Mouse (Mus musculus) limb, embryonic 15.5 days (tissue): Measurements from ENCODE around the gene Brca2. TPM values are rescaled to one million over a fixed set of nuclear protein-coding genes. Genes with fewer than 3 reads are reported as not detected.

Experiments used
- ATAC-seq: fragments of 200-750 bp; cut with Nextera tagmentation; 2 replicates; pipeline ENCODE4 v1.8.0; 2017; ENCODE audit warnings: low read depth, moderate TSS enrichment; ENCODE audit not compliant: insufficient number of reproducible peaks, low FRiP score, low TSS enrichment
- H3K27ac ChIP-seq: fragments of 300-500 bp; sonication (generic); 2 replicates; pipeline ENCODE4 v1.5.1; 2015; ENCODE audit warnings: moderate library complexity, mild to moderate bottlenecking, inconsistent platforms
- H3K27me3 ChIP-seq: fragments of 300-500 bp; sonication (generic); 2 replicates; pipeline ENCODE4 v1.6.1; 2015; ENCODE audit warnings: inconsistent platforms
- H3K36me3 ChIP-seq: fragments of 300-500 bp; sonication (generic); 2 replicates; pipeline ENCODE4 v1.6.1; 2015; ENCODE audit warnings: inconsistent platforms
- H3K4me1 ChIP-seq: fragments of 300-500 bp; sonication (generic); 2 replicates; pipeline ENCODE4 v1.6.1; 2015; ENCODE audit warnings: inconsistent platforms
- H3K4me2 ChIP-seq: fragments of 300-500 bp; sonication (generic); 2 replicates; pipeline ENCODE4 v1.6.1; 2015; ENCODE audit warnings: mild to moderate bottlenecking, inconsistent platforms
- H3K4me3 ChIP-seq: fragments of 300-500 bp; sonication (generic); 2 replicates; pipeline ENCODE4 v1.5.1; 2015; ENCODE audit warnings: mild to moderate bottlenecking, inconsistent platforms
- H3K9ac ChIP-seq: fragments of 300-500 bp; sonication (generic); 2 replicates; pipeline ENCODE4 v1.6.1; 2015; ENCODE audit warnings: inconsistent platforms
- H3K9me3 ChIP-seq: fragments of 300-500 bp; sonication (generic); 2 replicates; pipeline ENCODE4 v1.6.1; 2016; ENCODE audit warnings: inconsistent platforms
- WGBS: fragments of 180-500 bp; shearing (Covaris S2); methylation state at CpG from one replicate; pipeline ENCODE4 v1.1.7; 2015; 5-methylcytosine and 5-hydroxymethylcytosine counted together
- polyA plus RNA-seq: library from polyadenylated mRNA; unstranded; fragments of >200 nt; fragmentation: Nextera tagmentation; extraction: Ambion mirVana; gene quantifications from 2 replicates; pipeline ENCODE4 v1.2.1, GENCODE M21; 2015

Brca2 gene
- polyA plus RNA-seq, 1 experiment from 2014 or later: 19.3 TPM

DNA sequence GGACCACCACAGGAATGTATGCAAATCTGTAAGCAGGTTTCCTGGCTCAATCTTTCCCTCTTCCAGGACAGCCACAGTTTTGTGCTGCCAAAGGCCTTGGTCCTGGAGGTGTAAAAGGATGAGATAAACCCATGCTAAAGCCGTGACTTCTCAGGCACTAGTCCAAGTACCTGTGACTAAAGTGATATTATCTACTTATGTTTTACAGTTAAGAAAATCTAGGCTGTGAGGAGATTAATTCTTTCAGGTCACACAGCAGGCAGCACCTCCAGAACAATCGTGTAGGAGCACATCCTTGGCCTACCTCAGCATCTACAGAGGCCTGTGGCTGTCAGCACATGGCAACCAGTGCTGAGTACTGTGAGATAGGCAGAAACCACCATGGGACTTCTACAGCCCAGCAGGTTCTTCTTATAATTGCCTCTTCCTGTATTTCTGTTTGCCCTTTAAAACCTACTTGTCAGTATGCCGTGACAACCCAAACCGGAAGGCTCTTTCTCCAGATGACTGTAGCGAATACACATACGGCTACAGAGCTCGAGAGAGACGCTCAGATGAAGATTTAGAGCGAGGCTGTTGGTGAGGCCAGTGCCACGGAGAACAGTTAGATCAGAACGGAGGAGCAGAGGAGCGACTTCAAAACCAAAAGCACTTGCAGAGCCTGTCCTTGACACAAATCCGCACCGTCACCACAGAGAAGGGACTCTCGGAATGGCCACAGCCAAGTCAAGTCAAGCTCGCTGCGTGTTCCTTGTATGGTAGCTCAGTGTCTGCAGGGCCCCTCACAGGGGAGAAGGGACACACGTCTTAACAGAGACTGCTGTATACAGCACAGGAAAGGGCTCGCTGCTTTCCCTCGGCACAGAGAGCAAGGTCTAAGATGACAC is 78.4 kb downstream of the Brca2 start:
- no peaks in the 10 kb centered on the region for H3K36me3 ChIP-seq
- no peak overlapping the region for H3K9ac ChIP-seq
- H3K4me1 ChIP-seq: 0 out of 2 replicates have a peak, but pooled peaks cover 5% of the 10 kb centered on the region
- H3K27ac ChIP-seq: no peak overlapping the region
- 75% methylated on average over 20 of the region's 20 CpGs for WGBS
- no peak overlapping the region for H3K4me2 ChIP-seq
- no peak for ATAC-seq
- no peaks in the 10 kb centered on the region for H3K9me3 ChIP-seq
- no peaks in the 10 kb centered on the region for H3K27me3 ChIP-seq
- no peak overlapping the region for H3K4me3 ChIP-seq

DNA sequence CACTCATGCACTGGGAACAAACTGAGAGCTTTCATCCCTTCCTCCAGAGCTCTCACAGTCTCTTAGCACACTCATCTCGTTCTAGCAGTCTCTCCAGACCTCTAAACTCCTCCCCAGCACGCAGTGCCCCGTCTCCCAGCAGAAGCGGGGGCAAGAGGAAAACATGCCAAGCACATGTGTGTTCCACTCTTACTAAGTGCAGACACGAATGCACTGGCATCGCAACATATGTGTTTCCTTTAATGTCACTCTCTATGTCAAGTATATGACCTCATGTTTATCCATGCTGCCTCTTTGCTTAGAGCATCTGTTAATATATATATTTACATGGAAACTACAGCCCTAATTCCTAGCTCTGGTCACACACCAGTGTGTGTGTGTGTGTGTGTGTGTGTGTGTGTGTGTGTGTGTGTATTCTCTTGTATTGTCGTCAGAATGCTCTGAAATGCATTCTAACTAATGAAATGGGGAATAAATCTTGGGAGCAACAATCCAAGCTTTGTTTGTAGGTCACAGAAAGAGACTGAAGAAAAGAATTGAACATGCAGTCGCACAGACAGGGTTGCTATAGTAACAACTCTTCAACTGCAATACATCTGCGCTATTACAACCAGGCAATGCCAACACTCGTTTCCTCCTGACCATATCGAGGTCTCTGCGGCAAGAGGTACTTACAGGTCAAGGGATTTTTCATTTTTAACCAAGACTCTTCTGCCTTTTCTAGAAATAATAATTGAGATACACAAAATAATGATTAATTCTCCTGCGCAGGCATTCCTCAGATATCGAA is 79.2 kb downstream of the Brca2 start:
- Histone ChIP-seq H3K36me3 (no peaks in the 10 kb centered on the region), H3K27ac (no peak overlapping the region), H3K27me3 (no peaks in the 10 kb centered on the region), H3K4me3 (no peak overlapping the region), H3K4me1 (0 out of 2 replicates have a peak, but pooled peaks cover 5% of the 10 kb centered on the region), H3K4me2 (no peak overlapping the region), H3K9me3 (no peaks in the 10 kb centered on the region), H3K9ac (no peak overlapping the region)
- ATAC-seq: no peak
- WGBS: 81% methylated on average over 14 of the region's 14 CpGs

DNA sequence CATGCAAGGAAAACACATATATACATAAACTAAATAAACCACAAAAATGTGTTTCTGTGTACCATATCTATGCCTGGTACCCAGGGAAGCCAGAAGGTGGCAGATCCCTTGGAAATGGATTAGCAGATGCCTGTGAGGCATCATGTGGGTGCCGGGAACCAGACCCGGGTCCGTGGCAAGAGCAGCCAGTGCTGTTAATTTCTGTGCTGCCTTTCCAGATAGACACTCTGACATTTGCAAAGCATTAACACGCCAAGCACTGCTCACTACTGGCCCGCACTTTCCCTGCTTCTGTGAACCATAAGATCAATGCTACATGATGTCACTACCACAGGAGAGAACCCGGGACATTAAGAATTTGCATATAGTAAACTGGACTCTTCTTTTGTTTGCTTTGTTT is 83.7 kb downstream of the Brca2 start:
- ATAC-seq: no peak
- H3K36me3 ChIP-seq: no peaks in the 10 kb centered on the region
- H3K27ac ChIP-seq: no peak overlapping the region
- no peaks in the 10 kb centered on the region for H3K27me3 ChIP-seq
- no peak overlapping the region for H3K9ac ChIP-seq
- H3K4me1 ChIP-seq: no peaks in the 10 kb centered on the region
- no peaks in the 10 kb centered on the region for H3K9me3 ChIP-seq
- no peak overlapping the region for H3K4me2 ChIP-seq
- no peak overlapping the region for H3K4me3 ChIP-seq
- whole genome bisulfite sequencing: 97% methylated on average over 6 of the region's 6 CpGs

DNA sequence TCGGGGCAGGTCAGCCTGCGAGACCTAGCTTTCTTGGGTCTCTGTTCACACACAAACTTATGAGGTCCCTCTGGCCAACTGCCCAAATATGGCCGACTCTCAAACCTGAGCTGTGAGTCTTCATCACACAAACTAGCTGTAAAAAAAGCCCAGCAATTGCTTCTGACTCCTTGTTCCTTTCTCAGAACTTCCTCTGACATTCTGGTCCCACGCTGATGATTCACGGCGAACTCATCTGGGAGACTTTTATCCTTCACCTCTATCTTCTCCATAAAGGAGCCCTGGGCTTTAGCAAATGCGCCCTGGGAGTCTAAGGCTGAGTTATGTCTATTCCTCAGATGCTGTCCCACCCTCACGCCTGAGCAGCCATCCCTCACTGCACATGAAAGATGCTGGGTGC is 85.2 kb downstream of the Brca2 start:
- ATAC-seq: no peak
- no peak overlapping the region for H3K27ac ChIP-seq
- H3K4me1 ChIP-seq: no peaks in the 10 kb centered on the region
- H3K9me3 ChIP-seq: no peaks in the 10 kb centered on the region
- no peak overlapping the region for H3K4me2 ChIP-seq
- no peak overlapping the region for H3K9ac ChIP-seq
- WGBS: 89% methylated on average over 8 of the region's 8 CpGs
- no peaks in the 10 kb centered on the region for H3K36me3 ChIP-seq
- H3K27me3 ChIP-seq: no peaks in the 10 kb centered on the region
- no peak overlapping the region for H3K4me3 ChIP-seq

DNA sequence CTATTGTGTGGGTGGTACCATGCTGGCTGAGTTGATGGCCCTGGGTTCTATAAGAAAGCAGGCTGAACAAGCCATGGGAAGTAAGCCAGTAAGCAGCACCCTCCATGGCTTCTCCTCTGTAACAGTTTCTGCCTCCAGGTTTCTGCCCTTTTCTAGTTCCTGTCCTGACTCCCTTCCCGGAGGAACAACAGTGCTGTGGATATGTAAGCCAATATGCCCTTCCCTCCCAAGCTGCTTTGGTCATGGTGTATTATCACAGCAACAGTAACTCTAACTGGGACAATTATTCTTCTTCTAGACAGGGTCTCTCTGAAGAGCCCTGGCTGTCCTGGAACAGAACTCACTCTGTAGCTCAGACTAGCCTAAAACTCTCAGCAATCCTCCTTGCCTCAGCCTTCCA is 88.7 kb downstream of the Brca2 start:
- Histone ChIP-seq H3K9me3 (no peaks in the 10 kb centered on the region), H3K27ac (no peak overlapping the region), H3K27me3 (no peaks in the 10 kb centered on the region), H3K4me2 (no peak overlapping the region), H3K4me3 (no peak overlapping the region), H3K36me3 (no peaks in the 10 kb centered on the region), H3K4me1 (no peaks in the 10 kb centered on the region), H3K9ac (no peak overlapping the region)
- 81% methylated on average over 1 of the region's 1 CpGs for WGBS
- no peak for ATAC-seq

DNA sequence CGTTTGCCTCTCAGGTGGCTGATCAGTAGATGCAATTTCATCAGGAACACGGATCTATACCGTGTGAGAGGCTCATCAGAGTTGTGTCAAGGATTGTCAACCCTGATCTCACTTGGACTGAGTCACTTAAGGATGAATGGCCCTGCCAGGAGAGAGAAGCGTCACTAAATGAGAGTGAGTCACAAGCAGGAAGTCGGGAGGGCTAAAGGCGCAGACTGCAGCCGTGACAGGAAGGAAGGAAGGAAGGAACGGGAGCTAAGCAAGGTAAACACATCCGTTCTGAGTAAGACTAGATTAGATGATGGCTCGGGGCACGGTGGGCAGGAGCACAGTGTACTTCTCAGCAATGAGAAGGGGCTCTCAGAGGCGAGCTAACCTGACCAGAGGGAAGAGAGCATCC is 89.3 kb downstream of the Brca2 start:
- Histone ChIP-seq H3K9me3 (no peaks in the 10 kb centered on the region), H3K9ac (no peak overlapping the region)
- WGBS: 55% methylated on average over 12 of the region's 12 CpGs

DNA sequence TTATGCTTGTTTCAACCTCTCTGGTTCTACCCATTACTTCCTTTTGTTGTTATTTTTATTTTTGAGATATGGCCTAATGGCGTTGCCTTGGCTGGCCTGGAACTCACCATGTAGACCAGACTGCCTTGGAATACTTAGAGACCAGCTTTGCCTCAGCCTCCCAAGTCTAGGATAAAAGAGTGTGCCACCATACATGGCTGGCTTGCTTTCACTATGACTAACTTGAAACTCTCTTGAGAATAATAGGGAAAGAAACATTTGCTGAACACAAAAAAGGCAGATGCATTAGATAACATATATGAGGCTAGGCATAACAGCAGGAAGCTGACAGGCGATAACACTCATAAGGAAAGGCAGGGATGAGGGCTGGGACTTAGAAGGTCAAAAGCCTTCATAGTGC is 91.6 kb downstream of the Brca2 start:
- ATAC-seq: no peak

More for the DNA sequence above, 89.3 kb downstream of the Brca2 start:
- no peaks in the 10 kb centered on the region for H3K36me3 ChIP-seq
- no peaks in the 10 kb centered on the region for H3K4me1 ChIP-seq
- H3K4me3 ChIP-seq: no peak overlapping the region
- no peak overlapping the region for H3K4me2 ChIP-seq
- H3K27me3 ChIP-seq: no peaks in the 10 kb centered on the region
- H3K27ac ChIP-seq: no peak overlapping the region
- no peak for ATAC-seq

DNA sequence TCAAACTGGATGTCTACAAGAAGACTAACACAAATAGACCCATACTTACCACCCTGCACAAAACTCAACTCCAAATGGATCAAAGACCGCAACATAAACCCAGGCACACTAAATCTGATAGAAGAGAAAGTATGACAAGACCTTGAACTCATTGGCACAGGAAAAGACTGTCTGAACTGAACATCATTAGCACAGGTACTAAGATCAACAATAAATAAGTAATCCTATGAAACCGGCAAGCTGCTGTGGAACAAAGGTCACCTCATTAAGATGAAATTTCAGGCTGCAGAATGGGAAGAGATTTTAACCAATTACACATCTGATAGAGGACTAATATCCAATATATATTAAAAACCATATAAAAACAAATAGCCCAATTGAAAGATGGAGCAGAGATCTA is 93.8 kb downstream of the Brca2 start:
- H3K36me3 ChIP-seq: no peaks in the 10 kb centered on the region
- H3K9me3 ChIP-seq: no peaks in the 10 kb centered on the region
- H3K27me3 ChIP-seq: no peaks in the 10 kb centered on the region
- H3K4me3 ChIP-seq: no peak overlapping the region
- H3K4me1 ChIP-seq: no peaks in the 10 kb centered on the region
- WGBS: 91% methylated on average over 2 of the region's 2 CpGs
- no peak overlapping the region for H3K4me2 ChIP-seq
- no peak overlapping the region for H3K9ac ChIP-seq
- no peak overlapping the region for H3K27ac ChIP-seq
- no peak for ATAC-seq

More for the DNA sequence above, 91.6 kb downstream of the Brca2 start:
- Histone ChIP-seq H3K4me3 (no peak overlapping the region), H3K9ac (no peak overlapping the region), H3K27ac (no peak overlapping the region), H3K27me3 (no peaks in the 10 kb centered on the region), H3K4me1 (no peaks in the 10 kb centered on the region), H3K36me3 (no peaks in the 10 kb centered on the region), H3K9me3 (no peaks in the 10 kb centered on the region), H3K4me2 (no peak overlapping the region)
- WGBS: 87% methylated on average over 2 of the region's 2 CpGs

DNA sequence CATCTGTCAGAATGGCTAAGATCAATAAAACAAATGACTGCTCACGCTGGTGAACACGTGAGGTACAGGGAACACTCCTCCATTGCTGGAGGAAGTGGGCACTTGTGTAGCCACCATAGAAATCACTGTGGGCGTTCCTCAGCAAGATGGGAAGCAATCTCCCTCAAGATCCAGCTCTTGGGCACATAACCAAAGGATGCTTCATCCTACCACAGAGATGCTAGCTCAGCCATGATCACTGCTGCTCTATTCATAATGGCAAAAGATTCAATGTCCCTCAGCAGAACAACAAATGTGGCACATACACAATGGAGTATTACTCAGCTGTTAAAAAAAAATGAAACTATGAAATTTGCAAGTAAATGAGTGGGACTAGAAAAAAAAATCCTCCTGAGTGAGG is 94.3 kb downstream of the Brca2 start:
- no peak overlapping the region for H3K9ac ChIP-seq
- H3K4me1 ChIP-seq: no peaks in the 10 kb centered on the region
- H3K9me3 ChIP-seq: no peaks in the 10 kb centered on the region
- no peak overlapping the region for H3K27ac ChIP-seq
- no peak overlapping the region for H3K4me2 ChIP-seq
- H3K27me3 ChIP-seq: no peaks in the 10 kb centered on the region
- no peak for ATAC-seq
- no peaks in the 10 kb centered on the region for H3K36me3 ChIP-seq
- 69% methylated on average over 3 of the region's 3 CpGs for WGBS
- H3K4me3 ChIP-seq: no peak overlapping the region

DNA sequence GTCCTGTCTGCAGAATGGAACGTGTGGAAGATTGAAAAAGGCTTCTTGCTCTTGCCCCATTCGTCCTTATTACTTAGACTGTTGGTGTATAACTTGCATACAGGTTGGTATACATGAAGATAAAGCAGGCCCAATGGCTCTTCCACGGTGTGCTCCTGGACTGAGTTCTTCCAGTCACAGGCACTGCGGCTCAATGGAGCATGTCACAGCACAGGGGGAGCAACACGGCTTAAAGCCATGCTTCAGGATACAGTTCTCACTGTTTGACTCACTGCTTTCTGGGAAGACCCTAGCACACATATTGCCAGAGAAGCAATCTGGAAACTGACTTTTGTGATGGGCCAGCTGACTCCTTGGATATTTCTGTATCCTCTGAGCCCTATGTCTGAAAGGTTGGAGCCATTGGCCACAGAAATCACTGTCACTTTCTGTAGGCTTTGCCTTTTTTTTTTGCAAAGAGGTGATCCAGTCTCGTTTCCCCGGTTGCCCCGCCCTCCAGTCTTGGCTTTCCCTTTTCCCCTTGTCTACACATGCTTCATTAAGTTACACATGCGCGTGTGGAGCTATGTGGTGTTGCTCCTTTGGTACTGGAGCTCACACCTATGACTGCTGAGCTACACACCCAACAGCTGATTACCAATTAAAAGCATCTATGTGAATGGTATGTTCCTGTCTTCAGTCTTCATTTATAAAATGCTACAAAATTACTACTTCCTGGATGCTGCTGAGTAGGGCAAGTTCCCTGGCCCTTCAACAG is 96.3 kb downstream of the Brca2 start:
- Histone ChIP-seq H3K4me1 (0 out of 2 replicates have a peak, but pooled peaks cover 2% of the 10 kb centered on the region), H3K27me3 (no peaks in the 10 kb centered on the region), H3K27ac (no peak overlapping the region), H3K36me3 (no peaks in the 10 kb centered on the region), H3K9me3 (no peaks in the 10 kb centered on the region), H3K4me3 (no peak overlapping the region), H3K9ac (no peak overlapping the region), H3K4me2 (no peak overlapping the region)
- no peak for ATAC-seq
- 85% methylated on average over 10 of the region's 10 CpGs for WGBS
